Mouse (Mus musculus): Measurements from ENCODE around the gene Axin2.

DNA sequence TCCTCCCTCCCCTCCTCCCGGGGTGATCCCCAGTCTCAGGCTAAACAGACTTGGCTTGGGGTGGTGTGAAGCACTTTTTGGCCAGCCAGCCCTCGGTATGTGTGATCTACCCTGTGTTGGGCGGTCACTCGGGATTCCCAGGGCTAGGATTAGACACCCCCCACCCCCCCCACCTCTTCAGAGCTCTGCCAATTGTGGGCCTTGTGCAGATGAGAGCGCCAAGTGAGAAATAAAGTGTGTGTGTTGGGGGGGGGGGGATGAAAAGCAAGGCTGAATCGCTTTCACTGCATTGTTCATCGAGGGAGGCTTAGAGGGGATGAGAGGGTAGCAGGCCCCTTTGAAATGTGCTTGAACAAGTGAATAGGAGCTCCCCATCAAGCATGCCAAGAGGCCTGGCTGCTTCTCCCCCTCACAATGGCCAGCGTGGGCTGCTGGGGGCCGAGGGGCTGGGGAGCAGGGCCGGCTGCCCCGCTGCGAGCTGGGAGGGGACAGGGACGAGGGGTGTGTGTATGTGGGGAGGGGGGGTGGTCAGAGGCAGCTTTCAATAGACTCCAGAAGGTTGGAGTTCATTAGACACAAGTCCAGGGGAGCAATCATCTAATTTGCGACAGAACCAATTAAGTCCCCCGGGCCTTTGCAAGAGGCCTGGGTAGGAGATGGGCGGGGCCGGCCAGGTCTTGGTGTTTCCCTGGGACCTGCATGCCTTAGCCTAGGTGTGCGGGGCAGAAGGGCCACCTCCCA, 15.1 kb downstream of the Axin2 start:
- TF ChIP-seq CTCF (conservative IDR thresholded peaks at IDR 0.05 in 1 of 2, IDR thresholded peaks at IDR 0.05 in 1 of 2; ENCODE audit: low read depth in 2 of 2, low read length in 2 of 2) (no peak), GABPA (IDR thresholded peaks at IDR 0.05; ENCODE audit: insufficient replicate concordance, low read depth, low read length) (no peak), MYC (IDR thresholded peaks at IDR 0.05; ENCODE audit: low read depth, low read length) (no peak), SMC3 (IDR thresholded peaks at IDR 0.05; ENCODE audit: low read depth, low read length) (no peak), ZC3H11A (IDR thresholded peaks at IDR 0.05; ENCODE audit: low read depth, low read length) (no peak), EP300 (IDR thresholded peaks at IDR 0.05; ENCODE audit: low read length) (no peak), HCFC1 (IDR thresholded peaks at IDR 0.05; ENCODE audit: low read depth, low read length) (no peak), ELF1 (IDR thresholded peaks at IDR 0.05; ENCODE audit: low read depth, low read length) (no peak), POLR2A (IDR thresholded peaks at IDR 0.05; ENCODE audit: low read depth, low read length) (no peak), PAX5 (IDR thresholded peaks at IDR 0.05; ENCODE audit: low read length) (no peak), TBP (conservative IDR thresholded peaks at IDR 0.05; ENCODE audit: low read depth, low read length) (no peak), MAX (IDR thresholded peaks at IDR 0.05; ENCODE audit: low read length) (no peak), MAZ (IDR thresholded peaks at IDR 0.05; ENCODE audit: low read depth, low read length) (no peak), JUND (conservative IDR thresholded peaks at IDR 0.05; ENCODE audit: low read depth, low read length) (no peak)
